Mouse (Mus musculus) ES-Bruce4 (cell line): ENCODE measurements around the gene Anxa11. TPM values are rescaled to one million over a fixed set of nuclear protein-coding genes. Genes with fewer than 3 reads are reported as not detected.

Source experiments
- H3K27ac ChIP-seq: 2 replicates; pipeline ENCODE4 v1.5.1; 2012; ENCODE audit warnings: low read length, inconsistent platforms; ENCODE audit not compliant: insufficient read depth
- H3K27me3 ChIP-seq: 2 replicates; pipeline ENCODE4 v1.6.1; 2012; ENCODE audit warnings: mild to moderate bottlenecking, low read length, inconsistent platforms; ENCODE audit not compliant: control insufficient read depth, poor library complexity, insufficient read depth, severe bottlenecking
- H3K36me3 ChIP-seq: 2 replicates; pipeline ENCODE4 v1.6.1; 2012; ENCODE audit warnings: inconsistent platforms, mild to moderate bottlenecking, low read length, moderate library complexity; ENCODE audit not compliant: control insufficient read depth, poor library complexity, insufficient read depth, severe bottlenecking
- H3K4me1 ChIP-seq: one replicate; pipeline ENCODE4 v1.8.1; 2011; ENCODE audit warnings: low read length; ENCODE audit not compliant: control insufficient read depth, insufficient read depth
- H3K4me3 ChIP-seq: 2 replicates; pipeline ENCODE4 v1.5.1; 2011; ENCODE audit warnings: low read depth, mild to moderate bottlenecking, low read length
- H3K9ac ChIP-seq: 2 replicates; pipeline ENCODE4 v1.6.1; 2012; ENCODE audit warnings: low read depth, mild to moderate bottlenecking, inconsistent platforms; ENCODE audit not compliant: poor library complexity, severe bottlenecking
- H3K9me3 ChIP-seq: replicated peaks from 2 replicates; pipeline ENCODE4 v1.6.1; 2012; ENCODE audit warnings: mild to moderate bottlenecking, low read length, inconsistent platforms; ENCODE audit not compliant: control insufficient read depth, poor library complexity, insufficient read depth, severe bottlenecking
- CTCF ChIP-seq: IDR thresholded peaks from one replicate; pipeline ENCODE4 v1.8.1; 2011; ENCODE audit warnings: low read depth, low read length
- EP300 ChIP-seq: IDR thresholded peaks from 2 replicates; pipeline ENCODE4 v1.6.1; 2011; ENCODE audit warnings: low read depth, low read length; ENCODE audit not compliant: insufficient read depth
- POLR2A ChIP-seq: IDR thresholded peaks from one replicate; pipeline ENCODE4 v1.8.1; 2011; ENCODE audit warnings: low read length; ENCODE audit not compliant: insufficient read depth
- polyA plus RNA-seq: library from polyadenylated mRNA; stranded (reverse); fragments of >200 nt; gene quantifications from 2 replicates; pipeline ENCODE4 v1.2.4, GENCODE M21; 2011; ENCODE audit warnings: low read depth; ENCODE audit not compliant: missing spikeins, insufficient read depth, insufficient read length

The Anxa11 gene
- polyA plus RNA-seq: 106 and 109 TPM in 2 replicates

- TF ChIP-seq POLR2A: peak; percentile 68
- no peak for TF ChIP-seq CTCF
- no peak for TF ChIP-seq EP300
- peak within 1 kb of the TSS; percentile 77 for H3K4me3 ChIP-seq
- H3K9ac ChIP-seq: peak within 1 kb of the TSS; percentile 75
- peaks cover 14% of the 10 kb centered on the region for H3K4me1 ChIP-seq
- H3K27me3 ChIP-seq: no peaks in the 10 kb centered on the region
- H3K9me3 ChIP-seq: no peaks in the 10 kb centered on the region
- H3K36me3 ChIP-seq: no peaks in the 10 kb centered on the region
- peak within 1 kb of the TSS; percentile 79 for H3K27ac ChIP-seq
Observed at GRCm38 (mm10) chr14:25841991-25842687, at the start of gene Anxa11. Anxa11 (plus strand) TSS chr14:25842156.

GRCm38 (mm10) chr14:25794331-25794730, 47.6 kb upstream of the Anxa11 start:
- Histone ChIP-seq H3K27ac (no peak overlapping the region), H3K9me3 (no peaks in the 10 kb centered on the region), H3K36me3 (no peaks in the 10 kb centered on the region), H3K4me1 (no peaks in the 10 kb centered on the region), H3K9ac (no peak overlapping the region), H3K27me3 (no peaks in the 10 kb centered on the region), H3K4me3 (no peak overlapping the region)
- TF ChIP-seq CTCF (no peak), EP300 (no peak), POLR2A (no peak)

DNA sequence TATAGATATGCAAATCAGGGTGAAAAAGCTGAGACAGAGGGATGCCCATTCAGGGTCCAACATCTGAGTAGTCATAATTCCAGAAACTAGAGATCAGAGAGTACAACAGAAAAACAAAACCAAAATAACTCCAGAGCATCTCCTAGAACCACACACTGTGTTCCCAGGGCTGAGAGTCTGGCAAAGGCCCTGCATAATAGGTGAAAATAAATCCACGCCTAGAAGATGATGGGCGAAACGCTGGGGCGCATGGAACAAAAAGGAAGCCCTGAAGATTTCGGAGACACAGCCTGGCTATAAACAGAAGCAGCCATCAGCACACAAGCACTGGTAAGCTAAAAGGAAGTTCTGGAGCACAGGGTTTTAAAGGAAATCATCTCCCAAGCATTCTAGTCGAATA, 46.9 kb upstream of the Anxa11 start:
- Histone ChIP-seq H3K9me3 (no peaks in the 10 kb centered on the region), H3K27me3 (no peaks in the 10 kb centered on the region), H3K36me3 (no peaks in the 10 kb centered on the region), H3K4me1 (no peaks in the 10 kb centered on the region), H3K27ac (no peak overlapping the region), H3K4me3 (no peak overlapping the region), H3K9ac (no peak overlapping the region)
- TF ChIP-seq CTCF (no peak), EP300 (no peak), POLR2A (no peak)

GRCm38 (mm10) chr14:25795561-25796174, 46.3 kb upstream of the Anxa11 start:
- H3K27ac ChIP-seq: no peak overlapping the region

DNA sequence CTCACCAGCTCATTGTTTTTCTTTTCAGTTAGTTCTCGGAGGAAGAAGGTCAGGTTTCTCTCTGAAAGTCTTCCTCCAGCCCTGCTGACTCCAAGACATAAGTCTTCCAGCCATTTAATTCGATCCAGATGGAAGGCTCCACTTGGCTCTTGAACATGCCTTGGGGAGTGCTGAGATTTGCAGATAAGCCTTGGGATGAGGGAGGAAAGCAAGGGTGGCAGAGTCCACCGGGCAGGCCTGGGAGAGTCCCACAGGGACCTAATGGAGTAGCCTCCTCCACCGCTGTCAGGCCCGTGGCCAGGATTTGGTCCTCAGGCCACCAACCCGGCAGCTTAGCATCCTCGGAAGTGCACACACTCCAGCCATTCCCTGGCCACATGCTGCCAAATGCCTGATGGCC, 45.3 kb upstream of the Anxa11 start:
- Histone ChIP-seq H3K4me3 (no peak overlapping the region), H3K9ac (no peak overlapping the region), H3K9me3 (no peaks in the 10 kb centered on the region), H3K27ac (no peak overlapping the region), H3K36me3 (no peaks in the 10 kb centered on the region), H3K27me3 (no peaks in the 10 kb centered on the region), H3K4me1 (no peaks in the 10 kb centered on the region)
- no peak for TF ChIP-seq EP300
- TF ChIP-seq POLR2A: no peak
- no peak for TF ChIP-seq CTCF

More at GRCm38 (mm10) chr14:25795561-25796174, 46.3 kb upstream of the Anxa11 start:
- Histone ChIP-seq H3K9ac (no peak overlapping the region), H3K36me3 (no peaks in the 10 kb centered on the region), H3K27me3 (no peaks in the 10 kb centered on the region), H3K9me3 (no peaks in the 10 kb centered on the region), H3K4me3 (no peak overlapping the region), H3K4me1 (no peaks in the 10 kb centered on the region)
- TF ChIP-seq EP300: no peak
- no peak for TF ChIP-seq CTCF
- TF ChIP-seq POLR2A: no peak

DNA sequence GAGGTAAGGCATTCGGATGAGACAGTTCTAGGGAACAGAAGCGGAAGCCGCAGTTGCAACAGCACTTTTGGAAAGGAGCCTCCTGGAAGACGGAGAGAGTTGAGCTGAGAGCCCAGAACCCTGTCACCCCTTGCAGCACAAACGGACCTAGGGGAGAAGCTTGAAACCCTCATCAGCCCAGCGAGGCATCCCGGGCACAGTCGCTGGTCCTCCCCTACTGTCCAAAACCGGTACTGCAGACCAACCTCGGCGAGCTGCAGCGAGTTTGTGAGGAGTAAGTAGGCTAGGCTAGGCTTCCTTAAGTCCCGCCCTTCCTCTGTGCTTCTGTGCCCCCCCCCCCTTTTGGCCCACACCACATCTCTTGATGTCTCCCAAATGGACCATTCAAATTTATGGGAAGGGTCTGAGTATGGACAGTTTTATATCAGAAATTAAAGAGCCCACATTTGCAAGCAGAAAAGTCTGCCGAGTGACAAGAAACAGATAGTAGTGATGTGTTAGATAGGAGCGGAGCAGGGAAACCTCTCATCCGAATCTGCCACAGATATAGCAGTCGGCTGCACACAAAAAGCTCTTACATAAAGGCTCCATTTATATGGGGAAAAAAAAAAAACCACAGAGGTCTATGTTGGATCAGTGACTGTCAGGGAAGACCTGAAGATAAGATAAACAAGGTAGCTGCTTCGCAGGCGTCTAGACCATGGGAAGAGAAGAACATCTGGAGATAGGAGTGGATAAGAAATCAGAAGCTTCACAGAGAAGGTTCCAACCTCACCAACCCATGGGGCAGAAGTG, 41.6 kb upstream of the Anxa11 start:
- Histone ChIP-seq H3K27me3 (no peaks in the 10 kb centered on the region), H3K9ac (no peak overlapping the region), H3K36me3 (no peaks in the 10 kb centered on the region), H3K9me3 (no peaks in the 10 kb centered on the region), H3K4me1 (no peaks in the 10 kb centered on the region), H3K27ac (no peak overlapping the region), H3K4me3 (no peak overlapping the region)
- TF ChIP-seq POLR2A (no peak), CTCF (peak; percentile 85)
